In the genomic region with DNA sequence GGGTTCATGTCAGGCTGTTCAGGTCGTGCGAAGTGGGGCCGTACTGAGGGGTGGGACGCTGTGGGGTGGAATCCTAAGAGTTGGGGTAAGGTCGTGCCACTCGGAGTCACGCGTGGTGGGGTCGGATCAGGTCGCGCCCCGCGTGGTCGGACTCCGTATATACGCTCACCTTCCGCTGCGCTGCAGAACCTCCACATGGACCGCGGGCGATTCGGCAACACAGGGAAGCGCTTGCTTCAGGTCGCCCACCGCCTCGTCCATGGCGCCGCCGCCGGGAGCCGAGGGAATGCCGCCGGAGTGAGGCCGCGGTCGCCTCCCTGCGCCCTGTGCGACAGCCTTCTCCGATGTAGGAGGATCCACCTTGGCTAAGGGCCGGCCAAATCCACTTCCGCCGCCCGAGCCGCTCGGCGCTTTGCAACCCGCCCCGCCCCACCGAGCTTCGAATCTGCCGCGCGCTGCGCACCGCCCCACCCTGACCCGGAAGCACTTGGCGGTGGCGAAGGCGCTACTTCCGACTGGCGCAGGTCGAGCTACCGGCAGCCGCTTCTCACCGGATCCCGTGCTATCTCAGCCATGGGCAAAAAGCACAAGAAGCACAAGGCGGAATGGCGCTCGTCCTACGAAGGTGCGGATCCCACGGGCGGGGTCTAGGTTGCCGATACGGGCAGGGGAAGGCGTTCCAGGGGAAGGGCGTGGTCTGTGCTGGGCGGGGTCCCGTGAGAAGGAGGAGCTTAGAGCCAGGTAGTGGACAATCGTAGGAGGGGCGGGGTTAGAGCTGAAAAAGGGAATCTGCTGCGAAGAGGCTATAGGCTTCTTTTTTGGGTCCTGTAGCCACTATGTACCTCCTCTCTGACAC, we compare ENCODE assay signal across 8 mouse cellular contexts. TPM values are rescaled to one million over a fixed set of nuclear protein-coding genes. Genes with fewer than 3 reads are reported as not detected.
A peak's percentile ranks its signal among the peaks of the same experiment; 100 is the strongest.
DNase-seq lines count a peak whose midpoint lies in the region; ATAC-seq lines count a peak whose summit lies in the region.

A gene (minus strand): TSS at position 464 of the 856 bp plus-strand sequence.
A gene (plus strand): TSS at position 491 of the 856 bp plus-strand sequence.

- H3K27me3 ChIP-seq in hindbrain, embryonic 12.5 days: no peaks in the 10 kb centered on the region

- peak within 1 kb of the TSS; percentile 79 for H3K4me3 ChIP-seq in hindbrain, embryonic 12.5 days

- WGBS in hindbrain, embryonic 12.5 days: under 1% methylated on average over 82 of the region's 82 CpGs

- H3K4me1 ChIP-seq in hindbrain, embryonic 12.5 days: peaks cover 14% of the 10 kb centered on the region

- H3K9me3 ChIP-seq in hindbrain, embryonic 12.5 days (replicated peaks): no peaks in the 10 kb centered on the region

- peak; percentile 91 for DNase-seq in NIH3T3 (ENCODE audit: low read depth)
- DNase-seq in cerebellum, postnatal 10 days: peak; percentile 97
- DNase-seq in frontal cortex, postnatal 10 days (ENCODE audit: low spot score in 2 of 2): peak; percentile 82 to 89
- peak; percentile 89 to 93 for DNase-seq in layer of hippocampus, postnatal 14 days (ENCODE audit: low spot score in 2 of 2)
- DNase-seq in lung, postnatal 14 days: peak; percentile 94
- DNase-seq in retina, adult 2 months (ENCODE audit: low read depth, low spot score): peak; percentile 80
- DNase-seq in thymus, postnatal 36 days: peak; percentile 93 to 94

- H3K4me2 ChIP-seq in hindbrain, embryonic 12.5 days (replicated peaks): peak within 1 kb of the TSS; percentile 77

- ATAC-seq in hindbrain, embryonic 12.5 days (ENCODE audit: low FRiP score): peak; percentile 97

- H3K9ac ChIP-seq in hindbrain, embryonic 12.5 days: peak within 1 kb of the TSS; percentile 79

- peak within 1 kb of the TSS; percentile 87 for H3K27ac ChIP-seq in hindbrain, embryonic 12.5 days

- peaks cover 37% of the 10 kb centered on the region for H3K36me3 ChIP-seq in hindbrain, embryonic 12.5 days

RNA-seq across cellular contexts. Expression of the first gene that starts in this region (rescaled TPM):
- 30.7 and 32.3 TPM in 2 replicates for polyA plus RNA-seq in hindbrain, embryonic 12.5 days (2016; fragmentation: Nextera tagmentation; extraction: Ambion mirVana)
- total RNA-seq in layer of hippocampus, postnatal 14 days (2021): 1 to 10 TPM in 1 of 2 experiments, under 1 TPM in 1; 0.78 to 2.0 TPM

RNA-seq across cellular contexts. Expression of the second gene that starts in this region (rescaled TPM):
- 83.8 and 88.4 TPM in 2 replicates for polyA plus RNA-seq in hindbrain, embryonic 12.5 days (2016; fragmentation: Nextera tagmentation; extraction: Ambion mirVana)
- 100 to 1,000 TPM; 102 to 103 TPM for total RNA-seq in layer of hippocampus, postnatal 14 days (2021)

Comparison
In these comparisons a context has a peak if more than half of its experiments do, and no peak if none do; other contexts are left out.
1. Peak in every context shown above with its lines: DNase-seq, ATAC-seq, H3K4me3 ChIP-seq and H3K27ac ChIP-seq.